Mouse (Mus musculus): ENCODE measurements around the gene Elovl6. TPM values are rescaled to one million over a fixed set of nuclear protein-coding genes. Genes with fewer than 3 reads are reported as not detected.

Elovl6 gene
- total RNA-seq, 1 experiment, result 118 TPM

DNA sequence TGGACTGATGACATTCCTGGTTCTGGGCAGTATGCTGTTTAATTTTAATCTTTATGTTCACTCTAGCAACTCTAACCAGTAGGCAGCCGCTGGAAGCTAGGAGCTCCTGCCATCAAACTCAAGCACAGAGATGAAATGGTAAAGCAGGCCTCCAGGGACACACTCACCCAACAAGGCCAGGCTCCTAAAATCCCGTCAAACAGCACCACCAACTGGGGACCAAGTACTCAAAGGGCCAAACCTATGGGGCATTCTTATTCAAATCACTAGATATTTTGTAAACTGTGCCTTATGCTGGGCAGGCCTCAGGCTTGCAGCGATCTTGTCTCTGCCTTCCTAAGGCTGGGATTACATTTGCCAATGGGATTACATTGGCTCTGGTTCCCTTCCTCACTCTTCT is 2.8 kb upstream of the Elovl6 start:
- H3K9ac ChIP-seq (ENCODE audit: insufficient read depth, low read depth, low read length, poor library complexity, severe bottlenecking), result peak overlapping the region; percentile 16; the same call in 1 of the 2 replicates
- TF ChIP-seq HCFC1 (IDR thresholded peaks at IDR 0.05; ENCODE audit: borderline replicate concordance, insufficient read depth, low read length) (no peak), ZC3H11A (IDR thresholded peaks at IDR 0.05; ENCODE audit: borderline replicate concordance, low read depth, low read length) (peak; percentile 10; the same call in 1 of the 2 replicates)
- peaks cover 9% of the 10 kb centered on the region in 2 experiments for H3K4me1 ChIP-seq (ENCODE audit: control insufficient read depth in 2 of 2, insufficient read depth in 2 of 2, low read length in 2 of 2, poor library complexity in 1 of 2)
- peak overlapping the region; percentile 69; the same call in 1 of the 2 replicates for H3K27ac ChIP-seq (ENCODE audit: insufficient read depth, low read depth, low read length, poor library complexity, severe bottlenecking)
- H3K4me3 ChIP-seq (ENCODE audit: insufficient read depth in 1 of 2, low read depth in 1 of 2, low read length in 2 of 2, poor library complexity in 1 of 2, severe bottlenecking in 1 of 2), result no peak overlapping the region
- in situ Hi-C loops (cut with MboI; ENCODE audit: low sequenced_read_pairs in 2 of 2, unreplicated experiment in 2 of 2), result no loop called here
- H3K36me3 ChIP-seq (ENCODE audit: control insufficient read depth, insufficient read depth, low read length, poor library complexity, severe bottlenecking), result peaks cover 2% of the 10 kb centered on the region; the same call in 1 of the 2 replicates
- DNase-seq (ENCODE audit: low read depth, low spot score), result no peak
- no peaks in the 10 kb centered on the region for H3K9me3 ChIP-seq (ENCODE audit: control insufficient read depth, insufficient read depth, low read depth, low read length)

DNA sequence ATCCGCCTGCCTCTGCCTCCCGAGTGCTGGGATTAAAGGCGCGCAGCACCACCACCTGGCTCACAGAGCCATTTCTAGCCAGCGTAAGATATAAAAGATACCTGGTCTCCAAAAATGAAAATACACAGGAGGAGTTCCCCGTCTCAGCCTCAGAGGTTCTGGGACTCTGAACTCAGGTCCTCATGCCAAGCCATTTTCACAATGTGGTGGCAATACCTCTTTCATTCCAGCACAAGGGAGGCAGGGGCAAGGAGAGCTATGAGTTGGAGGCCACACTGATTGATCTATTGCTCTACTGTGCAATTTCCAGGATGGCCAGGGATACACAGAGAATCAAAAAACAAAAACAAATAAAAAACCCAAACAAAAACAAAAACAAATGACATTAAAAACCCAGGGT is 1.7 kb upstream of the Elovl6 start:
- no peak for DNase-seq (ENCODE audit: low read depth, low spot score)
- in situ Hi-C loops (cut with MboI; ENCODE audit: low sequenced_read_pairs in 2 of 2, unreplicated experiment in 2 of 2), result no loop called here
- H3K9me3 ChIP-seq (ENCODE audit: control insufficient read depth, insufficient read depth, low read depth, low read length), result no peaks in the 10 kb centered on the region
- peaks cover 10% of the 10 kb centered on the region in 2 experiments for H3K4me1 ChIP-seq (ENCODE audit: control insufficient read depth in 2 of 2, insufficient read depth in 2 of 2, low read length in 2 of 2, poor library complexity in 1 of 2)
- no peak overlapping the region for H3K27ac ChIP-seq (ENCODE audit: insufficient read depth, low read depth, low read length, poor library complexity, severe bottlenecking)
- TF ChIP-seq CHD2 (IDR thresholded peaks at IDR 0.05; ENCODE audit: low read depth, low read length) (no peak), HCFC1 (IDR thresholded peaks at IDR 0.05; ENCODE audit: borderline replicate concordance, insufficient read depth, low read length) (no peak), MAFK (IDR thresholded peaks at IDR 0.05; ENCODE audit: insufficient read depth, low read depth, low read length) (no peak), ZC3H11A (IDR thresholded peaks at IDR 0.05; ENCODE audit: borderline replicate concordance, low read depth, low read length) (no peak), ZNF384 (IDR thresholded peaks at IDR 0.05; ENCODE audit: low read depth, low read length) (no peak)
- peaks cover 5% of the 10 kb centered on the region; the same call in 1 of the 2 replicates for H3K36me3 ChIP-seq (ENCODE audit: control insufficient read depth, insufficient read depth, low read length, poor library complexity, severe bottlenecking)
- H3K9ac ChIP-seq (ENCODE audit: insufficient read depth, low read depth, low read length, poor library complexity, severe bottlenecking), result no peak overlapping the region
- H3K4me3 ChIP-seq (ENCODE audit: insufficient read depth in 1 of 2, low read depth in 1 of 2, low read length in 2 of 2, poor library complexity in 1 of 2, severe bottlenecking in 1 of 2), result no peak overlapping the region

- no peak for TF ChIP-seq MAFK (IDR thresholded peaks at IDR 0.05; ENCODE audit: insufficient read depth, low read depth, low read length)
- TF ChIP-seq HCFC1 (IDR thresholded peaks at IDR 0.05; ENCODE audit: borderline replicate concordance, insufficient read depth, low read length), result no peak
- no peak for TF ChIP-seq CHD2 (IDR thresholded peaks at IDR 0.05; ENCODE audit: low read depth, low read length)
- TF ChIP-seq ZNF384 (IDR thresholded peaks at IDR 0.05; ENCODE audit: low read depth, low read length), result no peak
- TF ChIP-seq ZC3H11A (IDR thresholded peaks at IDR 0.05; ENCODE audit: borderline replicate concordance, low read depth, low read length), result no peak
- peak overlapping the region; percentile 90 for H3K9ac ChIP-seq (ENCODE audit: insufficient read depth, low read depth, low read length, poor library complexity, severe bottlenecking)
- in situ Hi-C loops (cut with MboI; ENCODE audit: low sequenced_read_pairs in 2 of 2, unreplicated experiment in 2 of 2), result no loop called here
- peaks cover 12 to 28% of the 10 kb centered on the region in 2 experiments for H3K4me1 ChIP-seq (ENCODE audit: control insufficient read depth in 2 of 2, insufficient read depth in 2 of 2, low read length in 2 of 2, poor library complexity in 1 of 2)
- no peak for DNase-seq (ENCODE audit: low read depth, low spot score)
- peak overlapping the region; percentile 70 to 84 for H3K4me3 ChIP-seq (ENCODE audit: insufficient read depth in 1 of 2, low read depth in 1 of 2, low read length in 2 of 2, poor library complexity in 1 of 2, severe bottlenecking in 1 of 2)
- H3K27ac ChIP-seq (ENCODE audit: insufficient read depth, low read depth, low read length, poor library complexity, severe bottlenecking), result peak overlapping the region; percentile 56
- peaks cover 3% of the 10 kb centered on the region; the same call in 1 of the 2 replicates for H3K36me3 ChIP-seq (ENCODE audit: control insufficient read depth, insufficient read depth, low read length, poor library complexity, severe bottlenecking)
- H3K9me3 ChIP-seq (ENCODE audit: control insufficient read depth, insufficient read depth, low read depth, low read length), result no peaks in the 10 kb centered on the region
These were observed 949 bp downstream of the Elovl6 start for GRCm38 (mm10) chr3:129532865-129533742.

DNA sequence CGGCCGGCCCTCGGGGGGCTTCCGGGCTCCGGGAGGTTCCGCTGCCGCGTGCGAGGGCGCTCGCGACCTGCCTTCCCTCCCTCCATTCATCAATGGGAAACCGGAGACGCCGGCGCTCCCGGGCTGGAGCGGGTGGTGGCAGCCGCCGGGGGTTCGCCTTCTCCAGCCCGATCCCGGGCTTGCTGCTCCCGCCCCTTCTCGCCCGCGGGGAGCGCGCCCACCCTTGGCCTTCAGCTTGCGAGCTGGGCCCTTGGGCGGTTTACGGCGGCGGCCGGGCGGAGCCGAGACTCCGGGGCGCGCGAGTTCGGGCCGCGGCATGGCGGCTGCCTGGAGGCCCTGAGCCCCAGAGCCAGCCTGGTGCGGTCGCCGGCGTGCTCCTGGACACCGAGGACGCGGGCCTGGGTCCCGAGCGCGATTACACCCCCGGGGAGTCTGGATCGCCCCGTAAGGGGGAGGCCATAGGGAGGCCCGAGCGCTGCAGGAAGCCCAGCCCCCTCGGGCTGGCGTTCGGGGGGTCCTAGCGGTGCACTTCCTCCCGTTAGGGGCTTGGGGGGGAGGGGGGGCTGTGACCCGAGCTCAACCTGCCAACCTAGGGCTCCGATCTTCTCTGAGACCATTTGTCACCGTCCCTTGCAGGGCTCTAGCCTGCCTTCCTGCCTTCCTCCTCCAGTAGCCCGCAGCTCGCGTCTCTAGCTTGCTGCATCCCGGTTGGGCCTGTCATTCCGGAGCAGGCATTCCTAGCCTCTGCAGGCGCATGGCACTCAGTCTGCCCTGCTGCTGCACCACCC is 1.8 kb downstream of the Elovl6 start:
- H3K36me3 ChIP-seq (ENCODE audit: control insufficient read depth, insufficient read depth, low read length, poor library complexity, severe bottlenecking), result peaks cover 3% of the 10 kb centered on the region; the same call in 1 of the 2 replicates
- peak overlapping the region; percentile 56 for H3K27ac ChIP-seq (ENCODE audit: insufficient read depth, low read depth, low read length, poor library complexity, severe bottlenecking)
- H3K4me3 ChIP-seq (ENCODE audit: insufficient read depth in 1 of 2, low read depth in 1 of 2, low read length in 2 of 2, poor library complexity in 1 of 2, severe bottlenecking in 1 of 2), result peak overlapping the region; percentile 70 to 84
- peaks cover 10 to 31% of the 10 kb centered on the region in 2 experiments for H3K4me1 ChIP-seq (ENCODE audit: control insufficient read depth in 2 of 2, insufficient read depth in 2 of 2, low read length in 2 of 2, poor library complexity in 1 of 2)
- no peaks in the 10 kb centered on the region for H3K9me3 ChIP-seq (ENCODE audit: control insufficient read depth, insufficient read depth, low read depth, low read length)
- DNase-seq (ENCODE audit: low read depth, low spot score), result no peak
- TF ChIP-seq ZC3H11A (IDR thresholded peaks at IDR 0.05; ENCODE audit: borderline replicate concordance, low read depth, low read length), result no peak
- TF ChIP-seq CHD2 (IDR thresholded peaks at IDR 0.05; ENCODE audit: low read depth, low read length), result no peak
- TF ChIP-seq MAFK (IDR thresholded peaks at IDR 0.05; ENCODE audit: insufficient read depth, low read depth, low read length), result no peak
- no peak for TF ChIP-seq ZNF384 (IDR thresholded peaks at IDR 0.05; ENCODE audit: low read depth, low read length)
- no peak for TF ChIP-seq HCFC1 (IDR thresholded peaks at IDR 0.05; ENCODE audit: borderline replicate concordance, insufficient read depth, low read length)
- in situ Hi-C loops (cut with MboI; ENCODE audit: low sequenced_read_pairs in 2 of 2, unreplicated experiment in 2 of 2), result no loop called here
- peak overlapping the region; percentile 90 for H3K9ac ChIP-seq (ENCODE audit: insufficient read depth, low read depth, low read length, poor library complexity, severe bottlenecking)
